Mouse (Mus musculus) yolk sac, embryonic 10.5 days (tissue): ENCODE results near the gene Diexf.

Experiments
- DNase-seq: peaks from one replicate; pipeline ENCODE4 v3.0.0-alpha.2; 2017; ENCODE audit warnings: low spot score

The Diexf gene

DNA sequence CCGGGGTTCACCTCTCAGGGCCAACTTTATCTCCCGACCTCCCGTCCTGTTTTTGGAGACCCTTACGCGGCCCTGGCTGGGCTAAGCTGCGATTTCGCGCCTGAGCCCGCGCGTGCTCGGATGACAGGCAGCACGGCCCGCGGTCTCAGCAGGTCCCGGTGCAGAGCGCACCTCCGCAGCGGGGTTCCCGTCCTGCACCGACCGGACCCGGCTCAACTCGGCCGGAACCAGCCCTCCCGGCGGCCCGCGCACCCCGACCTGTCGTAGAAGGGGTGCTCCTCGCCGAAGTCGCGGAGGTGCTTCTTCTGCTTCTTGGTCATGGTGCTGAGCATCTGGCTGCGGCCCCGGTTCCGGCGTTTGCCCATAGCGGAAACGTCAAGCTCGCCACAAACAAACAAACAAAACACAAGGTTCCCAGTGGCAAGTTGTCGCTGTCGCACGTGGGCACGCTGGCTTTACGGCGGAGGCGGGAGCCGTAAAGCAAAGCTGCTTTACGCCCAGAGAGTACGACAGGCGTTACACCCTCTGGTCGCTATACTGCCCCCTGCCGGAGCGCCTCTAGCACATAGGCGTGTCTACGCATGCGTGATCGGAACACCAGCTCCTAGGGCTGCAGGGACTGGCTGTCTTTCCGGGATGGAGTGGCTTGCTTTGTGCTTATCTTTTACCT lies at the start of gene Diexf:
Gene Diexf (minus strand): TSS at position 487 of the 670 bp plus-strand sequence.
- DNase-seq = peak; percentile 95

DNA sequence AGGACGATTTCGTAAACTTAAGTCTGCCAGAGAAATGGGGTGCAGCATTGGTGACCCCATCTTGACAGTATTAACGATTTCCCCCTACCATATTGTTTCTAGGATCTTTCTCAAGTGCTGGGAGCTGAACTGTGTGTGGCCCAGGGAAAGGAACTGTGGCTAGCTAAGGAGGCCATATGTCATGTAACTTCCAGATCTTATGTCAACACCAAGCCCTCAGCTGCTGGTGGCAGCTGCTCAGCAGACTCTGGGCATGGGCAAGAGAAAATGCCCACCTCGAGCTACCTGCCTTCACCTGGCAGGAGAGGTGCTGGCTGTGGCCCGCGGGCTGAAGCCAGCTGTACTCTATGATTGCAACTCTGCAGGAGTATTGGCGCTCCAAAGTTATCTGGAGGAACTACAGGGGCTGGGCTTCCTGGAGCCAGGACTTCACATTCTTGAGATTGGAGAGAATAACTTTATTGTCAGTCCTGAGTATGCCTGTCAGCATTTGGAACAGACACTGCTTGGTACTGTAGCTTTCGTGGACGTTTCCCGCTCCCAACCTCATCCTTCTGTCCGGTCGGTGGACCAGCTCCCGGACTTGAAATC lies 44.2 kb upstream of the Diexf start:
- DNase-seq = no peak

DNA sequence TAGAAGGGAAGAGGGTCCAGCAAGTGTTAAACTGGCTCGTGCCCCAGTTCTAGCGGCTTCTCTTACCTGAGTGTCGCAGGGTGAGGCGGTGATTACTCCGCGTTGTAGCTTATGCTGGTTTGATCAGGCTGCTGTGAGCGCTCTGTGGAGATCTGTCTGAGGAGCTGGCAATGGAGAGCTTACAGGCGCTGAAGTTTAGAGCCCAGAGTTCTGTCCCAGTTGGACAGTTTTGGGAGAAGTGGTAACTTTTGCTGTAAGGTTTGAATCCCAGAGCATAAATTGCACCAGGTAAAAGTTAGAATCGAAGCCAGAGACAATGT lies 43.7 kb upstream of the Diexf start:
- DNase-seq = no peak

- DNase-seq = peak; percentile 98
Observed at GRCm38 (mm10) chr1:193172991-193173809, 43.1 kb upstream of the Diexf start.

DNA sequence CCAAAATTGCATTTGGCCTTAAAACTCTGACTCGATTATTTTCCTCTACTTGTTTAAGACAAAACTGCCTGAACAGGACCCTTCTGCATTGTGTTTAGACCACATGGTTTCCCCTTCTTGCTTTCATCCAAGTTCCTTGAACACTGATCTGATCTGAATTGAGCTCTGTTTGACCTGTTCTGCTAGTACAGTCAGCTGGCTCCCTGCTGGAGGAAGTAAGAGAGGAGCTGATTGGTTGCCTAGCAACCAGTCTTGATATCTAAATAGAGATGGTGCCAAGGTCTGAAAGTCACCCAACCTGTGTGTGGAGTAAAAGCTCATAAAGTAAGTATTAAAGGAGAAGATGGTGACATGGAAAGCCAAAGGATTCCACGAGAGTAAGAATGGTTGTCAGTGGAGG lies 39.8 kb upstream of the Diexf start:
- no peak for DNase-seq

- DNase-seq = no peak
Observed at GRCm38 (mm10) chr1:193169228-193169627, 39.2 kb upstream of the Diexf start.

DNA sequence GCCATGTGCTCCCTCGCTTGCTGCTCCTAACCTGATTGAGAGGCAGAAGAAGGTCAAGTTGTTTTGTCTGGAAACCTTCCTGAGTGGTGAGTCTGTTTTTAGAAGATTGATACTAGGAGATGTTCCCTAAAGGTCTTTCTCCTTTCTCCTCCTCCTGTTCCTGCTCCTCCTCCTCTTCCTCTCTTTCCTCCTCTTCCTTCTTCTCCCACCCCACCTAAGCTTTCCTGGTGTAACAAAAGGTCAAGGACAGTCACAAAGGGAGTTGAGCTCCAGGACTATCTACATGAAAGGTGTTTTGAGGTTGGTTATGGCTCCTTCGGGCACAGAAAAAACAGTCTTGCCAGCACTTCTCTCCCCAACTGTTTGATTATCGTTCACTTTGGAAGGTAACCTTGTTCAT lies 37.7 kb upstream of the Diexf start, which contains the start of gene A130010J15Rik:
Gene A130010J15Rik (plus strand): TSS at position 301 of the 400 bp plus-strand sequence.
- no peak for DNase-seq

DNA sequence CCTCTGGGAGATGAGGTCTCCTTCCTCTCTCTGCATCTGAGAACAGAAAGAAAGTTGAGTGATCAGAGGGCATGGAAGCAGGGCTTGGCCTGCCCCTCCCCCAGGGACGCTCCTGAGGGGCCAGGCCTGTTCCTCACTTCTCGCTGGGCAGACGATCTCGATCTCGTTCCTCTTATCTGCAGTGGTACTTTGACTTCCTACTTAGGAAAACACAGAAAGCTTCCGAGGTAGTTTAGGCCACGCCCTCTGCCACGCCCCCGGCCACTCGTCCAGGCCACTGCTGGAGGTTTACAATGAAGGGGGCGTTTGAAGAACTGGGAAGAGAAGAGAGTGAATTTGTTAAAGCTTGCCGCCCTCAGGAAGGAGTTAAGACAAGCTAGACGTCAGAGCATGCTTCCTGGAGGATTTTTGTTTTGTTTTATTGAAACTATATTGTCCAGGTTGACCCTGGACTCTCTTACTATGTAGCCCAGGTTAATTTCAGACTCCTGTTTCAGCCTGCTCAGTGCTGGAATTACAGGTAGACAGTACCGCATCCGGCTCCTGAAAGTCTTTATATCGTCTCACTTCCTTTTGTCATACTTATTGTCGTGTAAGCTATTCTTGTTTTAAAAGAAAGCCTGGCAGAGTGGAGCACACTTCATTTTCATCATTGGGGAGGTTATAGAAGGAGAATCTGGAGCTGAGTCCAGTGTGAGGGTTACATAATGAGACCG lies 30.4 kb upstream of the Diexf start:
- DNase-seq = peak; percentile 88

GRCm38 (mm10) chr1:193159613-193160012 lies 29.5 kb upstream of the Diexf start:
- DNase-seq = no peak

- DNase-seq = no peak
Observed at GRCm38 (mm10) chr1:193159163-193159562, 29.1 kb upstream of the Diexf start.

DNA sequence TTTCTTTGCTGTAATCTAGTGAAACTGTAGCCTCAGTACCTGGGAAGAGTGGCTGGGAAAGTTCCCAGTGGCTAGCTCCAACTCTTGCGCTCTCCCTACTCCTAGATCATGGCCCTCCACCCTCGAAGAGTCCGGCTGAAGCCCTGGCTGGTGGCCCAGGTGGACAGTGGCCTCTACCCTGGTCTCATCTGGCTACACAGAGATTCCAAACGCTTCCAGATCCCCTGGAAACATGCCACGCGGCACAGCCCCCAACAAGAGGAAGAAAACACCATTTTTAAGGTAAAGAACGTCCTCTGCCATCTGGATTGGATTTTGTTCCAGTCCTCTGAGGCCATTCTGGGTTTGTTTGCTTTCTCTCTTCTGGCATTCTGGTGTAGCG lies 27.0 kb upstream of the Diexf start:
- no peak for DNase-seq

DNA sequence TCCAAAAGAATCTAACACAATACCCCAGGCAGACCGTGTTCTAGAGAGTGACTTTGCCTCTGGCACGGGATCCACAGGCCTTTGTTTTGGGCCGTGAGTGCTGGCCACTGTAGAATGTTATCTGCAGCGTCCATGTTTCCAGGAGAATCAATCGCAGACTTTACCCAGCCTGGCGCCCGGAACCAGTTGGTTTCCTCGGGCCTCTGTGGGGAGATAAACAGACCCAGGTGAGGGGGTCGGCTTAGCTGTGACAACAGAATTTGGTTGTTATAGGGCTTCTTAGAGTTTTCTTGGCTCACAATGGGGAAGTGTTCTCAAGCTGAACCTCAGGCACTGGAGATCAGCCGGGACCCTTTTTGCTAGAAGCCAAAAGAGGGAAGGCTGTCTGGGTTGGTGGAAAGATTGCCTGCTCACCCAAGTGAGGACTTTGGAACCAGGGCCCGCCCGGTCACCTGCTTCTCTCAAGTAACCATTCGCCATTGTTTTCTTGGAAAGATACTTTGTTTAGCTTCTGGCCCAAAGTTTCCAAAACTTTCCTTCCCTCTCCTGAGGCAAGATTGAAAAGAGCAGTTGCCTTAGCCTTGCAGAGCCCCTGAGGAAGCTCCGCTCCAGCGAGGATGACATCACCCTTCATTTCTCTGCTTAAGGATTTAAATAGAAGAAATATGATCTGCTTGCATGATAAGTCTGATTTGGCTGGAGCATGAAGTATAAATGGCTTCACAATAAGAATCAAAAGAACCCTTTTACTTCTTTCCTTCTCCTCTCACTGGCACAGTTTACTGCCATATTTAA lies 26.4 kb upstream of the Diexf start:
- peak; percentile 74 for DNase-seq

DNA sequence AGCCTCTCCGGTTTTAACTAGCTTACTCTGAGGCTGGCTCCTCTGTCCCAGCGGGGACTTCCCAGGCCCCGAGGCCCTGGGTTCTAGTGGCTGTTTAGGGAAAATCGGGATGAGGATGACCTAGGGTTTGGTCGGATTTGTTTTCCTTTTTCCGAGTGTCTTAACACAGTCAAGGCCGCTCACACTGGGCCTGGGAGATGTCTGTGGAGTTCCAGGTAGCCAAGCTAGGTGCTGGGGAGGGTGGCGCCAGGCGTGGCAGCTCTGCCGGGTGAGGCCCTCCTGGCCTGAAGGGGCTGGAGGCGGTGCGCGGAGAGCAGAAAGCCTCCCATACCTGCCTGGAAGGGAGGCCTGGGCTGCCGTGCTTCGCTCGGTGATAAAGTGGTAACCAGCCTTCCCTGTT lies 23.5 kb upstream of the Diexf start:
- DNase-seq = no peak

DNA sequence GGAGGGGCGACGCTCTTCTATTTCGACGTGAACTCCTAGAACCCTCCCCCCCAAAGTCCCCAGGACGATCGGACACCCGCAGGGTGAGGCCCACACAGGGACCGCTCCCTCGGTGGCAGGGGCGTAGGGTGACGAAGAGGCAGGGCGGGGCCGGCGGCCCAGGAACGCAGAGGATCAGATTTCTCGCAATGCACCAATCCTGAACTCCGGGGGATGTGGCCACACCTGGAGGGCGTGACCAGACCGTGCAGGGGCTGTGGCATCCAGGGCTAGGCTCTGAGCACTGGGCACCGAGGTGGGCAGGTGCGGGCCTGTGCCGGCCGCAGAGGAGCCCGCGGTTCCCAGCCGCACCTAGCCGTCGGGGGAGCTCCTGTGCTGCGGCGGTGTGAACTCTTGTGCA lies 22.8 kb upstream of the Diexf start, which contains the start of gene Irf6:
Gene Irf6 (plus strand): TSS at position 240 of the 400 bp plus-strand sequence.
- DNase-seq = peak; percentile 90

GRCm38 (mm10) chr1:193151134-193151533 lies 21.1 kb upstream of the Diexf start:
- no peak for DNase-seq

DNA sequence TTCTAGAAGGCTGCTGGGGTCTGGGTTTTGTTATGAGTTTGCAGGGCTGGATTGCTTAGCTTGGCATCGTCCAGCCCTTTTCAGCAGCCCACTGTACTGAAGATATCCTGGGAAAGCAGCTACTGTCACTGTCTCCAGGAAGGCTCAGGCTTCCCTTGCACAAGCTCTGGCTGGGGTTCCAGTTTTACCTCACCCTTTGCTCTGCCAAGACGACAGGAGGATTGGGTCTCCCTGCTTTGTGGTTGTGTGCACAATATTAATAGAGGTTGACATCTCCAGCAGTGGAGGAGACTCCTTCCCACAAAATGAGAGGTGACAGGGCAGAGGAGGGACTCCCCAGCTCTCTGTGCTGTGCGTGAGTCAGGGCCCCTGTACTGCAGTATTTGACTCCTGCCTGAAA lies 19.2 kb upstream of the Diexf start:
- no peak for DNase-seq

GRCm38 (mm10) chr1:193146416-193146815 lies 16.3 kb upstream of the Diexf start:
- DNase-seq = no peak

DNA sequence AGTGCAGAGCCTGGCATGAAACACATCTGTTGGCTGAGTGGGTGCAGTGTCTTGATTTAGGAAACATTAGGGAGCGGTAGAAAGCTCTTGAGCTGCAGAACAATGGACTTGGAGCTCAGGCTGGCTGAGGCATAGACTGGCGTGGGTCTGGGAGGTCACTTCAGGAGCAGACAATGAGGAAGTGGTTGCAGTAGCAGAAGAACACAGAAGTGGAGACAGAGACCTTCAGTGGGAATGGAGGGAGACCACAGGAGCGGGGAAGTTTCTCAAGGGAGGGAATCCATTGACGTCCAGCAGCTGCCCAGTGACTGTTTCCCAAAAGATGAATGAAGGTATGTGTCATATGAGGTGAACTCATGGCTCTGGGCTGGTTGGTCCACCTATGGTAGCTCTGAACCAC lies 15.0 kb upstream of the Diexf start:
- no peak for DNase-seq

- no peak for DNase-seq
Observed at GRCm38 (mm10) chr1:193144516-193144915, 14.4 kb upstream of the Diexf start.

DNA sequence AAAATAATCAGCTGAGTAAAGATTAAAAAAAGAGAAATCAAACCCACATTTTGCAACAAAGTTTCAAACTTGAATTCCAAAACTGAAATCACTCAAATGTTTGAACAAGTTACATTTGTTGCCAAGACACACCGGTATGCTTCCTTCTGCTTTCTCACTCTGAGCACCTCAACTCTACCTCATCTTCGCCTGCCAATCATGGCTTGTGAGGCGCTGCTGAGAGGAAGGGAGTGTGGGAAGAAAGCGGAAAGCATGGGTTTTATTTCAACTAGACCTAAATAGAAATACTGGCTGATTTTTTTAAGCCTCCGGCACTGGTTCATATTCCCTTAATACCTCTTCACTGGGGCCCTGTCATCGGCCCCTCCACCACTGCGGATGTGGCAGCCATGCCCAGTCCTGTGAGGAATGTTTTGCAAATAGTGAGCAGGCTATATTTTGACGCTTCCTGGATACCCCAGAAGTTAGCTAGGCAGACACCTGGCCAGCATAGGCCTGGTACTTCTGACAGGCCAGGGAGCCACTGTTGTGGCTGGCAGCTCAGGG lies 12.5 kb upstream of the Diexf start:
- no peak for DNase-seq

GRCm38 (mm10) chr1:193141118-193141517 lies 11.0 kb upstream of the Diexf start:
- DNase-seq = no peak
